Mouse (Mus musculus) midbrain, embryonic 13.5 days (tissue): Measurements from ENCODE around the gene Diexf. TPM values are rescaled to one million over a fixed set of nuclear protein-coding genes. Genes with fewer than 3 reads are reported as not detected.

Source experiments
- ATAC-seq: fragments of 200-750 bp; cut with Nextera tagmentation; 2 replicates; pipeline ENCODE4 v1.8.0; 2017; ENCODE audit warnings: mild to moderate bottlenecking, moderate TSS enrichment, moderate library complexity
- H3K27ac ChIP-seq: fragments of 300-500 bp; sonication (generic); 2 replicates; pipeline ENCODE4 v1.5.1; 2015; ENCODE audit warnings: inconsistent platforms, mild to moderate bottlenecking, moderate library complexity
- H3K27me3 ChIP-seq: fragments of 300-500 bp; sonication (generic); 2 replicates; pipeline ENCODE4 v1.6.1; 2015; ENCODE audit warnings: mild to moderate bottlenecking, inconsistent platforms
- H3K36me3 ChIP-seq: fragments of 300-500 bp; sonication (generic); 2 replicates; pipeline ENCODE4 v1.6.1; 2015; ENCODE audit warnings: mild to moderate bottlenecking, inconsistent platforms
- H3K4me1 ChIP-seq: fragments of 300-500 bp; sonication (generic); replicated peaks from 2 replicates; pipeline ENCODE4 v1.6.1; 2015; ENCODE audit warnings: inconsistent platforms
- H3K4me2 ChIP-seq: fragments of 300-500 bp; sonication (generic); replicated peaks from 2 replicates; pipeline ENCODE4 v1.6.1; 2015; ENCODE audit warnings: moderate library complexity, mild to moderate bottlenecking, inconsistent platforms
- H3K4me3 ChIP-seq: fragments of 300-500 bp; sonication (generic); replicated peaks from 2 replicates; pipeline ENCODE4 v1.5.1; 2015; ENCODE audit warnings: mild to moderate bottlenecking, inconsistent platforms
- H3K9ac ChIP-seq: fragments of 300-500 bp; sonication (generic); replicated peaks from 2 replicates; pipeline ENCODE4 v1.6.1; 2015; ENCODE audit warnings: mild to moderate bottlenecking, inconsistent platforms
- H3K9me3 ChIP-seq: fragments of 300-500 bp; sonication (generic); 2 replicates; pipeline ENCODE4 v1.6.1; 2016; ENCODE audit warnings: mild to moderate bottlenecking, inconsistent platforms
- WGBS: fragments of 180-500 bp; shearing (Covaris S2); methylation state at CpG from one replicate; pipeline ENCODE4 v1.1.7; 2015; 5-methylcytosine and 5-hydroxymethylcytosine counted together
- polyA plus RNA-seq: library from polyadenylated mRNA; unstranded; fragments of >200 nt; fragmentation: Nextera tagmentation; extraction: Ambion mirVana; gene quantifications from 2 replicates; pipeline ENCODE4 v1.2.1, GENCODE M21; 2015

Diexf gene
- polyA plus RNA-seq, 1 experiment from 2014 or later, result 10.2 TPM

DNA sequence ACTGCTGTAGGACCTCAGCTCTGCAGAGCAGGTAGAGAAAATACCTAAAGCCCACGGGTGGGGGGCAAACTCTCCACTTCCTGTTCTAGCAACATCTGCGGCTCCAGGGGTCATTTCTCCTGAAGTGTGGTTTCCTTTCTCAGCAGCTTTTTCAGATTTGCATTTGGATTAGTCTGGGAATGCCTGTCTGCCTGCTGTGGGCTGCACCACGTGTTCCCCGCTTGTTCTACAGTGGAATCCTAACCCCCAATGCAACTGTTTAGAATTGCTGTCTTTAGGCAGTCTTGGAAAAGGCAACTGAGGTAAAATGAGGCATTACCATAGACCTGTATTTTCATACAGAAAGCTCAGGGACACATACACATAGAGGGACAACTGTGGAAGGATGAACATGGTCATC, 28.0 kb downstream of the Diexf start:
- H3K27me3 ChIP-seq, result no peaks in the 10 kb centered on the region
- no peak overlapping the region for H3K9ac ChIP-seq
- H3K36me3 ChIP-seq, result peaks cover 42% of the 10 kb centered on the region
- 53% methylated on average over 4 of the region's 4 CpGs for WGBS
- H3K9me3 ChIP-seq, result no peaks in the 10 kb centered on the region
- ATAC-seq, result no peak
- H3K4me1 ChIP-seq, result no peaks in the 10 kb centered on the region
- no peak overlapping the region for H3K4me2 ChIP-seq
- no peak overlapping the region for H3K27ac ChIP-seq
- H3K4me3 ChIP-seq, result no peak overlapping the region

DNA sequence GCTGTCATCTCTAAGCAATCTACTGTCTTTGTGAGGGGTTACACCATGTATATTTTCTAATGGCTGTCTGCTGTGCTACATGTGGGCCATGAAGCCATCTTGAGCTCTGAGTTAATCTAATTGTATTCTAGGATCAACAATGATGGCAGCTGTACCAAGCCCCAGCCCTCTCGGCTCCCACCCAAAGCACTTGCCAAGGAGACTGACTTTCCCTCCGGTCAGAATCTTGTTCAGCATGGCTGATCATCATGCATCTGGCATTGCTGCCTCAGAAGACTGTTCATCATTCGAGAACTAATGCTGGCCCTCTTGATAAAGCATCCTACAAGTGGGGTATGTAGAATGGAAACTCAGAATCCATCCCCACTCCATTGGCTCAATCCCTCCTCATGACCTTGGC, 31.1 kb downstream of the Diexf start:
- no peaks in the 10 kb centered on the region for H3K9me3 ChIP-seq
- no peaks in the 10 kb centered on the region for H3K4me1 ChIP-seq
- no peak overlapping the region for H3K4me3 ChIP-seq
- 91% methylated on average over 3 of the region's 3 CpGs for WGBS
- H3K27ac ChIP-seq, result no peak overlapping the region
- H3K36me3 ChIP-seq, result peaks cover 11% of the 10 kb centered on the region
- H3K4me2 ChIP-seq, result no peak overlapping the region
- H3K27me3 ChIP-seq, result no peaks in the 10 kb centered on the region
- no peak overlapping the region for H3K9ac ChIP-seq
- no peak for ATAC-seq

DNA sequence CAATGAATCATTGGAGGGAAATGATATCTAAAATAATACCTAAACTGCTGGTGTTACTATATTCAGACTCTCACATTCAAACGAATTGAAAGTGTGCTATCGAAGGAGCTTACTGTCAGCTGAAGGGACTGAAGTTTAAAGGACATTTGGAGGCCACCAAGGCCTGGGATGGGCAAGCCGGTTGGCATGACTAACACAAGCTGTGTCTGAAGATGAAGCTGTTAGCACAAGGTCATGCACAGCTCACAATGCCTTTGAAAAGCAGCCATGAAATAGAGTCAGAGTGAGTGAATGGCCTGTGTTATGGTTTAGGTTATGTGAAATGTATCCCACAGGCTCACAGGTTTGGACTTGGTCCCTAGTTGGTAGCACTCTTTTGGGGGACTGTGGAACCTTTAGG, 36.5 kb downstream of the Diexf start:
- no peak overlapping the region for H3K4me2 ChIP-seq
- H3K9me3 ChIP-seq, result no peaks in the 10 kb centered on the region
- no peak overlapping the region for H3K9ac ChIP-seq
- 89% methylated on average over 3 of the region's 3 CpGs for WGBS
- H3K4me1 ChIP-seq, result peaks cover 4% of the 10 kb centered on the region
- H3K4me3 ChIP-seq, result no peak overlapping the region
- ATAC-seq, result no peak
- H3K27me3 ChIP-seq, result no peaks in the 10 kb centered on the region
- no peak overlapping the region for H3K27ac ChIP-seq
- no peaks in the 10 kb centered on the region for H3K36me3 ChIP-seq

DNA sequence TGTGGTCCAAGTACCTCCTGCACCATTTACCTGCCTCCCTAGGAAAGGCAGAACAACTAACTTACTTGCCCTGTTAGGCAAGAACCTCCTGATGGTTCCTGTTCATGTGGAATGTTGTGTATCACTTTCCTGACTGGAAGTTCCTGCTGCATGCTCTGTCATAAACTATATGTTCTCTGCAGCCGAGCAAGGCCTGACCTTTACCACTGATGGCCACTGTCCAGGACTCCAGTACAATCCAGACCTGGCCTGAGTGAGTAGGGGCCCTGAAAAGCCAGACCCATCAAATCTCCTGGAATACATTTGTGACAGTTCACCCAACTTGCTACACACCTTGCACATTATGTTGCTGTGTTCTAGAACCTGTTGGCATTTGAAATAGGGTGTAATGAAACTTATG, 37.3 kb downstream of the Diexf start:
- 87% methylated on average over 1 of the region's 1 CpGs for WGBS
- Histone ChIP-seq H3K36me3 (no peaks in the 10 kb centered on the region), H3K9ac (no peak overlapping the region), H3K4me2 (no peak overlapping the region), H3K4me1 (peaks cover 4% of the 10 kb centered on the region), H3K4me3 (no peak overlapping the region), H3K27me3 (no peaks in the 10 kb centered on the region), H3K27ac (no peak overlapping the region), H3K9me3 (no peaks in the 10 kb centered on the region)
- ATAC-seq, result no peak

DNA sequence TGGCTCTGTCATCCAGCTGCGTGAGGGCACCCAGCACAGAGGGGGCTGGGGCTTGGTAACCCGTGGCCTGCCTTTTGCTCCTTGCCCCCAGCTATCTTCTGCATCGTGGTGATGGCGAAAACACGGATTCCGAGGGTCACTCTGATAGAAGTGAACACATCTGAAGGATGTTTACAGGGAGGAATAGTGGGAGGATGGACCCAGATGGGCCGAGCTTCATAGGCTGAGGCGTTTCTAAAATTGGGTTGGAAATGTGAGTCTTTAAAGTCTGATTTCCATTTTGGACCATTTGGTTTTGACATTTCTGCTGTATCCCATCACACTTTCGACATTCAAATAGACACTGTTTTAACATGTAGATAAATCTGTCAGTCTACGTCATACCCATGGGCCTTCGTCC, 39.2 kb downstream of the Diexf start:
- no peak overlapping the region for H3K4me3 ChIP-seq
- no peak overlapping the region for H3K9ac ChIP-seq
- peaks cover 10% of the 10 kb centered on the region for H3K4me1 ChIP-seq
- no peak for ATAC-seq
- peak overlapping the region; percentile 44; the same call in 1 of the 2 replicates for H3K27ac ChIP-seq
- no peaks in the 10 kb centered on the region for H3K9me3 ChIP-seq
- 85% methylated on average over 11 of the region's 11 CpGs for WGBS
- H3K4me2 ChIP-seq, result no peak overlapping the region
- no peaks in the 10 kb centered on the region for H3K36me3 ChIP-seq
- no peaks in the 10 kb centered on the region for H3K27me3 ChIP-seq

DNA sequence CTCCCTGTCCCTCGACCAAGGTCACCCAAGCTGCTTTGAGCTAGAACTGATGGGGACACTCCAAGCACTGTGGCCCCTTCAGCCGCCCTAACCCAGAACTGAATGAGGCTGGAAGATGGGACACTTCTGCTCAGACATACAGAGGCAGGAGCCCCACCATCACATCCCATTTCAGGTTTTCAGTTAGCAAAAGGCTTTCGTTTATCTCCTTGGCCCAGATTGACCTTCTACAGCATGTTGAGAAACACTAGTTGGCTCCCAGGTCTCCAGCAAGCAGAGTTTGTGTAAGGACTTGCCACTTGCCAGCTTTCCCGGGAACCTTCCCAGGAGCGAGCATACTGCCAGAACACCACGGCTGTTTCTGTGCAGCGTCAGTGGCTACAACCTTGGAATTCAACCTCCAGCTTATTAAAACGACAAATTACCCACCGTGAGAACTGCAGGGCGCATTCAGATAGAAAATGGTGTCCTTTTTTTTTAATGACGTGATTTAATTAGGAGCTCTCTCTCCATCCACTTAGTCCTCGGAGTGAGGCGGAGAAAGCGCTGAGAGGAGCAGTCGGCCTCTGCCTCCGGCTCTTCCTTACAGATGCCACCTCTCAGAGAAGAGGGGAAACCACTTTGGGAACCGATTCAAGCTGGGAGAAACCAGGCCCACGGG, 39.7 kb downstream of the Diexf start:
- Histone ChIP-seq H3K27me3 (no peaks in the 10 kb centered on the region), H3K4me3 (no peak overlapping the region), H3K9ac (no peak overlapping the region), H3K9me3 (no peaks in the 10 kb centered on the region), H3K36me3 (no peaks in the 10 kb centered on the region), H3K27ac (peak overlapping the region; percentile 44; the same call in 1 of the 2 replicates), H3K4me2 (no peak overlapping the region), H3K4me1 (peaks cover 10% of the 10 kb centered on the region)
- peak; percentile 48; the same call in 1 of the 2 replicates for ATAC-seq
- 63% methylated on average over 18 of the region's 18 CpGs for WGBS

DNA sequence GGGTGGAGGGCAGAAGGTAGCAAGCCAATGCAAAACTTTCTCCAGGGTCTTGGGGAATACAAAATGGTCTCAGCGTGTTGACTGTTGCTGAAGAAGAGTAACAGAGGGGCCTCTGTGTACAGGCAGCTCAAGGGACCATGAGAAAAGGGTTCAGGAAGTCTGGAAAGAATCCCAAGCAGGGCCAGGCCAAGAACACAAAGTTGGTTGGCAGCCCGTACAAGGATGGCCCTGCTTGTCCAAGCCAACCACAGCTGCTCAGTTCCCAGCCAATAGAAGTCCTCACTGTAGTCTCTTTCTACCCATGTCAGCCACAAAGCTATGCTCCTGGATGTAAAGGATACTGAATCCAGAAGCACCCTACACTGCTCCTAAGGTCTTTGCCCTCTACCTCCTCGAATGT, 40.4 kb downstream of the Diexf start:
- Histone ChIP-seq H3K9ac (no peak overlapping the region), H3K9me3 (no peaks in the 10 kb centered on the region), H3K27ac (no peak overlapping the region), H3K27me3 (no peaks in the 10 kb centered on the region), H3K4me3 (no peak overlapping the region), H3K4me1 (peaks cover 10% of the 10 kb centered on the region), H3K4me2 (no peak overlapping the region), H3K36me3 (no peaks in the 10 kb centered on the region)
- no peak for ATAC-seq
- 76% methylated on average over 3 of the region's 3 CpGs for WGBS

DNA sequence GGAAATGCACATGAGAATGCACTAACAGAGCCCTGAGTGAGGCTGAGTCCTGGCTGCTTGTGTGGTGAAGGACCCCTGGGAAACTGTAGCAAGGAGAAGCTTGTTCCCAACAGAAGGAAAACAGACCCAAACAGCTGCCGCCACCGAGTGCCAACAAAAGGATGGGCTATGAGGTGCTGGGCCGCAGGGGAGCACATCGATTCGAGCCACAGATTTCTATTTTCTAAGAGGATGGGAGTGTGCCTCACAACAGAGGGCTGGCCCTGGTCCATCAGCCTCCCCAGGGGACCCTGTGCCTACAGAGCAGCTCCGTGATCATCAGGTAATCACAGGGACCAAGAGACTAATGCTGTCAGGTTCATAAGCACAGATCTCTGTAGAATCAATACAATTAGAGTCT, 40.9 kb downstream of the Diexf start:
- Histone ChIP-seq H3K4me3 (no peak overlapping the region), H3K27me3 (no peaks in the 10 kb centered on the region), H3K9ac (no peak overlapping the region), H3K9me3 (no peaks in the 10 kb centered on the region), H3K36me3 (no peaks in the 10 kb centered on the region), H3K27ac (no peak overlapping the region), H3K4me1 (peaks cover 10% of the 10 kb centered on the region), H3K4me2 (no peak overlapping the region)
- ATAC-seq, result no peak
- 79% methylated on average over 6 of the region's 6 CpGs for WGBS

DNA sequence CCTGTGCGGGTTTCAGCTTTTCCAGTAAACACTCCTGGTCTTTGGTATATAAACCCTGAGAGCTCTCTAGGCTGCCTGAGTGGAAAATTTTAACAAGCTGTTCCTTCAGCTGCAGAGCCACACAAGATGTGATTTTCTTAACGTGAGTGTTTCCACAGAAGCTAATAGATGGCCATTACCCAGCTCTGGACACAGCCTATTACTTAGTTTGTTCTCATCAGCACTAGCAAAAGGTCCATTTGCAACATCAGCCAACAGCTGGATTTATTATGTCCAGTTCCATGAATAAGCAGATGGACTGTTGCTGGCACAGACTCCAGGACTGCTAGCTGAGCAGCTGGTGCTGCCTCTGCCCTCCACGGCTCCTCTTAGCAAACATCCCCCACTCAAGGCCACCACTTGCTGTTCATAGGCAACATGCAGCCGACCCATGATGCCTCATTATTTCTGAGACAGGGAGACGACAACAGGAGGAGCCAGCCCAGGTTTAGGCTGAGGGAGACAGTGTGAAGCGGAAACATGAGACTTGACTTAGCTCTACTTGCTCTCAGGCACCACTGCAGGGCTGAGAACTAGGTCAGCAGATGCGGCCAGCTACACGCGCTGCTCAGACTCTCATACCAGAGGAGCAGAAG, 43.1 kb downstream of the Diexf start:
- ATAC-seq, result no peak
- Histone ChIP-seq H3K9me3 (no peaks in the 10 kb centered on the region), H3K27me3 (no peaks in the 10 kb centered on the region), H3K4me2 (no peak overlapping the region), H3K4me3 (no peak overlapping the region), H3K4me1 (peaks cover 21% of the 10 kb centered on the region), H3K9ac (no peak overlapping the region; the same call in 1 of the 2 replicates), H3K36me3 (no peaks in the 10 kb centered on the region), H3K27ac (no peak overlapping the region)
- 70% methylated on average over 9 of the region's 9 CpGs for WGBS

DNA sequence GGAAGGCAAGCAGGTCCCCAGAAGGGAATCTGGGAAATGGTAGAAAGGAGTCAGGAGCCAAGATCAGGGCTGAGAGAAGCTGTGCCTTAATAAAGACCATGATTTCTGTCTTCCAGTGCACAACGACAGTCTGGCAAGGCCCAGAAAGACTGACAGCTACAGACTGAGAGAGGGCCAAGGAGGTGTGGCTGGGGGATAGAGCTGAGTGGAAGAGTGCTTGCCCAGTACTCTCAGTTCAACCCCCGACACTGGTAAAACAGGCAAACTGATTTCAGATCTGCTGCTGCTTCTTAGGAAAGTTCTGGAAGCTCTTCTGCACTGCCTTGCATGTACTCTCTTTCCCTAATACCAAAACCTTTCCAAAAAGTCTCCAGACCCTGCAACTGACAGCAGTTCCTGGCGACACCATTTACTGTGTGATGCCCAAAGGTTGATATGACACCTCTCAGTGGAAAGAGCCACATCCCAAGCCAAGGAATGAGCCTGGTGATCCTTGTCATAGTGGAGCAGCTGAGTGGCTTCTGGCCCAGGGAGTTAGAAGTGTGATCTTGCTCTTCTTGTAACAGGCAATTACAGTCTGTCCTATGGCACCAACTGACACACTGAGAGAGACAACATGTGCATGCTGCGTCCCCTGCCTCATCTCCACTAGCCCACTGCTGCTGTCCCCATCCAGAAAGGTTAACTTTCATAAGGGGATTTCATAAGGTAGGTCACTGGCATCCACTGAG, 43.8 kb downstream of the Diexf start:
- H3K4me1 ChIP-seq, result peaks cover 26% of the 10 kb centered on the region
- no peaks in the 10 kb centered on the region for H3K36me3 ChIP-seq
- WGBS, result 72% methylated on average over 4 of the region's 4 CpGs
- no peak overlapping the region; the same call in 1 of the 2 replicates for H3K9ac ChIP-seq
- H3K27me3 ChIP-seq, result no peaks in the 10 kb centered on the region
- no peaks in the 10 kb centered on the region for H3K9me3 ChIP-seq
- no peak overlapping the region for H3K4me3 ChIP-seq
- H3K27ac ChIP-seq, result no peak overlapping the region
- no peak overlapping the region for H3K4me2 ChIP-seq
- no peak for ATAC-seq

DNA sequence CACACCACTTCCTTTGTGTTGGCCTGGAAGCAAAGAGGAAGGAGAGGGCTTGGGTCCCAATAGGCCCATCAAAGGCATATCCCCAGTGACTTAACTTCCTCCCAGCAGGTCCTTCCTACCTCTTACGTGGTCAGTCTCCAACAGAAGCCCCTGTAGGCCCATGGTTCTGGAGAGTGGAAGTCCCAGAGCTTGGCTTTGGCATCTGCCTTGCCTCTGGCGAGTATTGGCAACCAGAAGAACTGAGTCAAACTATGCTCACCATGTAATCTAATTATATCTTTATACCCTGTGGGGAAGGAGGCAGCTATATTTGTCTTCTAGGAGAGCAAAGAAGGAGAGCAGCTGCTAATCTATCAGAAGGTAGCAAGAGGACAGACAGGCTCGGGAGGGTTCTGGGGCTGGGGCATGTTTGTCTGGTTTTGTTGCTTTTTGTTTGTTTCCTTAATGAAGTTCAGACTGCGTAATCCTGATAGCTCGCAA, 44.5 kb downstream of the Diexf start:
- Histone ChIP-seq H3K9me3 (no peaks in the 10 kb centered on the region), H3K9ac (no peak overlapping the region), H3K4me1 (peaks cover 23% of the 10 kb centered on the region), H3K27ac (no peak overlapping the region), H3K36me3 (no peaks in the 10 kb centered on the region), H3K4me2 (no peak overlapping the region), H3K4me3 (no peak overlapping the region), H3K27me3 (no peaks in the 10 kb centered on the region)
- WGBS, result 80% methylated on average over 5 of the region's 5 CpGs
- ATAC-seq, result no peak

DNA sequence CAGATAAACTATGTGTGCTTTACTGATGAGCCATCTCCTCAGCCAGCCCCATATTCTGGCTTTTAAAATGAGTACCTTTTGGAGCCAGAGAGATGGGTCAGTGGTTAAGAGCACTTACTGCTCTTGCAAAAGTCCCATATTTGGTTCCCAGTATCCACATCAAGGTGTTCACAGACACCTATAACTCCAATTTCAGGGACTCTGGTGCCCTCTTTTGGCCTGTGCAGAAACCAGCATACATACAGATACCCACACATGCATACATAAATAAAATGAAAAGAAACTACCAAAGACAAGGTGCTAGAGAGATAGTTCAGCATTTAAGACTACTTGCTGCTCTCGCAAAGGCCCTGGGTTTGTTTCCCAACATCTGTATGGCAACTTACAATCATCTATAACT, 46.1 kb downstream of the Diexf start:
- Histone ChIP-seq H3K27ac (no peak overlapping the region), H3K4me3 (no peak overlapping the region), H3K4me1 (peaks cover 22% of the 10 kb centered on the region), H3K9me3 (no peaks in the 10 kb centered on the region), H3K27me3 (no peaks in the 10 kb centered on the region), H3K4me2 (no peak overlapping the region), H3K36me3 (no peaks in the 10 kb centered on the region), H3K9ac (no peak overlapping the region)
- no peak for ATAC-seq
- whole genome bisulfite sequencing, result 97% methylated on average over 1 of the region's 1 CpGs
